Mouse (Mus musculus) CH12.LX (cell line): ENCODE results near the gene Stn1. TPM values are rescaled to one million over a fixed set of nuclear protein-coding genes. Genes with fewer than 3 reads are reported as not detected.
A peak's percentile ranks its signal among the peaks of the same experiment; 100 is the strongest.

Source experiments
- DNase-seq: peaks from one replicate; pipeline ENCODE4 v3.0.0-alpha.2; 2013; ENCODE audit errors: extremely low read depth
- H3K27ac ChIP-seq: 2 replicates; pipeline ENCODE4 v1.5.1; 2012; ENCODE audit warnings: low read depth, mild to moderate bottlenecking, control low read depth, moderate library complexity; ENCODE audit not compliant: insufficient read depth
- H3K27me3 ChIP-seq: replicated peaks from 2 replicates; pipeline ENCODE3; 2012; ENCODE audit warnings: inconsistent platforms
- H3K36me3 ChIP-seq, 2 experiments: replicated peaks in 1 of 2; 2 replicates each; pipeline versions ENCODE3 to v1.6.1; 2012; ENCODE audit warnings: inconsistent platforms in 1 of 2, low read length in 1 of 2, mild to moderate bottlenecking in 1 of 2, mixed read lengths in 1 of 2, moderate library complexity in 1 of 2; ENCODE audit not compliant: control insufficient read depth in 1 of 2, insufficient read depth in 1 of 2
- H3K4me1 ChIP-seq, 2 experiments: 2 replicates each; pipeline ENCODE4 v1.6.1; 2012; ENCODE audit warnings: inconsistent platforms in 1 of 2, moderate library complexity in 1 of 2; ENCODE audit not compliant: insufficient read depth in 2 of 2, control insufficient read depth in 1 of 2
- H3K4me2 ChIP-seq: 2 replicates; pipeline ENCODE4 v1.6.1; 2012; ENCODE audit warnings: low read depth, mild to moderate bottlenecking, control low read depth; ENCODE audit not compliant: poor library complexity, insufficient read depth, severe bottlenecking
- H3K4me3 ChIP-seq, 3 experiments: fragments of 150-350 bp in 1 of 3; sonication (generic) in 1 of 3; replicated peaks in 1 of 3; 2 replicates each; pipeline versions ENCODE3 to v1.5.1; 2011 to 2012; ENCODE audit warnings: low read depth in 2 of 3, low read length in 2 of 3, mild to moderate bottlenecking in 2 of 3, moderate library complexity in 2 of 3, control low read depth in 1 of 3, improper control_type of control experiment in 1 of 3, inconsistent platforms in 1 of 3, mixed read lengths in 1 of 3; ENCODE audit not compliant: poor library complexity in 1 of 3
- H3K79me2 ChIP-seq: replicated peaks from 2 replicates; pipeline ENCODE4 v1.6.1; 2012; ENCODE audit warnings: mild to moderate bottlenecking, moderate library complexity; ENCODE audit not compliant: control insufficient read depth, poor library complexity, insufficient read depth, severe bottlenecking; ENCODE audit errors: extremely low read depth
- H3K9ac ChIP-seq: 2 replicates; pipeline ENCODE4 v1.6.1; 2012; ENCODE audit warnings: low read depth, mild to moderate bottlenecking, control low read depth, moderate library complexity; ENCODE audit not compliant: insufficient read depth
- H3K9me3 ChIP-seq: replicated peaks from 2 replicates; pipeline ENCODE3; 2012; ENCODE audit warnings: low read length, inconsistent platforms, mixed read lengths
- E2F4 ChIP-seq: IDR thresholded peaks from 2 replicates; pipeline ENCODE4 v1.6.1; 2011; ENCODE audit warnings: low read depth, low read length, improper control_type of control experiment; ENCODE audit not compliant: insufficient replicate concordance
- ELF1 ChIP-seq: IDR thresholded peaks from 2 replicates; pipeline ENCODE4 v1.6.1; 2014; ENCODE audit warnings: low read depth, mild to moderate bottlenecking, inconsistent platforms, low read length, improper control_type of control experiment
- EP300 ChIP-seq: IDR thresholded peaks from 2 replicates; pipeline ENCODE4 v1.6.1; 2011; ENCODE audit warnings: low read length, improper control_type of control experiment
- ETS1 ChIP-seq: conservative IDR thresholded peaks from 2 replicates; pipeline ENCODE4 v1.6.1; 2012; ENCODE audit warnings: low read depth, mild to moderate bottlenecking, inconsistent platforms, low read length, improper control_type of control experiment, moderate library complexity
- HCFC1 ChIP-seq: IDR thresholded peaks from 2 replicates; pipeline ENCODE4 v1.6.1; 2012; ENCODE audit warnings: low read depth, mild to moderate bottlenecking, inconsistent platforms, low read length, improper control_type of control experiment
- IRF4 ChIP-seq: IDR thresholded peaks from 2 replicates; pipeline ENCODE4 v1.6.1; 2014; ENCODE audit warnings: low read depth, mild to moderate bottlenecking, inconsistent platforms, low read length, improper control_type of control experiment
- JUN ChIP-seq: IDR thresholded peaks from 2 replicates; pipeline ENCODE4 v1.6.1; 2011; ENCODE audit warnings: low read depth, mild to moderate bottlenecking, low read length, improper control_type of control experiment, moderate library complexity; ENCODE audit not compliant: insufficient read depth
- JUND ChIP-seq: conservative IDR thresholded peaks from 2 replicates; pipeline ENCODE4 v1.6.1; 2011; ENCODE audit warnings: low read depth, low read length, improper control_type of control experiment
- KAT2A ChIP-seq: IDR thresholded peaks from 2 replicates; pipeline ENCODE4 v1.6.1; 2012; ENCODE audit warnings: low read length, improper control_type of control experiment, inconsistent platforms; ENCODE audit not compliant: insufficient replicate concordance
- MEF2A ChIP-seq: IDR thresholded peaks from 2 replicates; pipeline ENCODE4 v1.6.1; 2014; ENCODE audit warnings: low read depth, mild to moderate bottlenecking, inconsistent platforms, low read length, improper control_type of control experiment, borderline replicate concordance
- MXI1 ChIP-seq: IDR thresholded peaks from 2 replicates; pipeline ENCODE4 v1.6.1; 2011; ENCODE audit warnings: mild to moderate bottlenecking, low read depth, low read length, improper control_type of control experiment
- MYC ChIP-seq: IDR thresholded peaks from 2 replicates; pipeline ENCODE4 v1.6.1; 2011; ENCODE audit warnings: low read depth, mild to moderate bottlenecking, improper control_type of control experiment, low read length
- NELFE ChIP-seq: IDR thresholded peaks from 2 replicates; pipeline ENCODE4 v1.6.1; 2011; ENCODE audit warnings: low read depth, low read length, improper control_type of control experiment
- POLR2A ChIP-seq: IDR thresholded peaks from 2 replicates; pipeline ENCODE4 v1.6.1; 2011; ENCODE audit warnings: low read depth, mild to moderate bottlenecking, improper control_type of control experiment, low read length
- POLR2AphosphoS2 ChIP-seq: IDR thresholded peaks from 2 replicates; pipeline ENCODE4 v1.6.1; 2011; ENCODE audit warnings: low read depth, low read length, improper control_type of control experiment
- RCOR1 ChIP-seq: conservative IDR thresholded peaks from 2 replicates; pipeline ENCODE4 v1.6.1; 2012; ENCODE audit warnings: low read depth, mild to moderate bottlenecking, inconsistent platforms, low read length, improper control_type of control experiment
- SIN3A ChIP-seq: IDR thresholded peaks from 2 replicates; pipeline ENCODE4 v1.6.1; 2012; ENCODE audit warnings: low read length, improper control_type of control experiment, inconsistent platforms
- TBP ChIP-seq: conservative IDR thresholded peaks from 2 replicates; pipeline ENCODE4 v1.6.1; 2011; ENCODE audit warnings: low read depth, low read length, improper control_type of control experiment
- TCF12 ChIP-seq: IDR thresholded peaks from 2 replicates; pipeline ENCODE4 v1.6.1; 2014; ENCODE audit warnings: low read depth, mild to moderate bottlenecking, inconsistent platforms, low read length, improper control_type of control experiment
- USF1 ChIP-seq: IDR thresholded peaks from 2 replicates; pipeline ENCODE4 v1.6.1; 2014; ENCODE audit warnings: low read depth, mild to moderate bottlenecking, inconsistent platforms, low read length, improper control_type of control experiment
- ZC3H11A ChIP-seq: IDR thresholded peaks from 2 replicates; pipeline ENCODE4 v1.6.1; 2012; ENCODE audit warnings: low read depth, mild to moderate bottlenecking, inconsistent platforms, low read length, improper control_type of control experiment
- ZNF384 ChIP-seq: IDR thresholded peaks from 2 replicates; pipeline ENCODE4 v1.6.1; 2012; ENCODE audit warnings: low read depth, low read length, improper control_type of control experiment, inconsistent platforms
- dilution Hi-C: fragments of 300-500 bp; cut with MboI; formaldehyde crosslinking; loops from 2 replicates; pipeline ENCODE4 v1.14.3; 2020; ENCODE audit warnings: low sequenced_read_pairs; ENCODE audit not compliant: extremely low pct_unique_long_range_greater_than_20kb, extremely low pct_ligation_motif_present
- in situ Hi-C: fragments of 300-500 bp; cut with MboI; formaldehyde crosslinking; loops from 3 replicates; pipeline ENCODE4 v1.14.3; 2019; ENCODE audit warnings: low sequenced_read_pairs, low pct_ligation_motif_present, low pct_unique_long_range_greater_than_20kb, mixed read lengths
- polyA plus RNA-seq: library from polyadenylated mRNA; unstranded; fragments of >175 nt; gene quantifications from 2 replicates; pipeline ENCODE4 v1.2.1, GENCODE M21; 2012; ENCODE audit warnings: low read depth; ENCODE audit not compliant: insufficient read length
- total RNA-seq, 2 experiments: library from RNA; depleted of rRNA; stranded (reverse); fragments of 300-350 nt in 1 of 2; fragments of >200 nt in 1 of 2; gene quantifications; 2 replicates each; pipeline ENCODE4 v1.2.3; 2012 to 2014

Gene Stn1
- total and polyA plus RNA-seq, 3 experiments = 18.3 to 35.7 (median 25.3) TPM

GRCm38 (mm10) chr19:47484110-47484509, 53.2 kb downstream of the Stn1 start:
- TF ChIP-seq KAT2A = no peak
- TF ChIP-seq TBP = no peak
- no peak for TF ChIP-seq MEF2A
- TF ChIP-seq JUN = no peak
- TF ChIP-seq MYC = no peak
- no peak for TF ChIP-seq HCFC1
- no peak for TF ChIP-seq IRF4
- no peak for TF ChIP-seq ETS1
- TF ChIP-seq NELFE = no peak
- H3K27ac ChIP-seq = no peak overlapping the region
- H3K27me3 ChIP-seq = no peaks in the 10 kb centered on the region
- H3K4me3 ChIP-seq = no peak overlapping the region
- no peak overlapping the region for H3K4me2 ChIP-seq
- peaks cover 9 to 22% of the 10 kb centered on the region in 2 experiments for H3K4me1 ChIP-seq
- H3K79me2 ChIP-seq = no peaks in the 10 kb centered on the region
- dilution Hi-C loops = no loop called here
- peaks cover 6% of the 10 kb centered on the region for H3K9me3 ChIP-seq
- no peaks in the 10 kb centered on the region for H3K36me3 ChIP-seq
- DNase-seq = no peak
- H3K9ac ChIP-seq = no peak overlapping the region
- in situ Hi-C loops = no loop called here

GRCm38 (mm10) chr19:47483346-47483745, 54.0 kb downstream of the Stn1 start:
- Histone ChIP-seq H3K4me2 (no peak overlapping the region), H3K4me1 (peaks cover 9 to 22% of the 10 kb centered on the region in 2 experiments), H3K9ac (no peak overlapping the region), H3K27ac (no peak overlapping the region), H3K36me3 (no peaks in the 10 kb centered on the region), H3K79me2 (no peaks in the 10 kb centered on the region), H3K27me3 (no peaks in the 10 kb centered on the region), H3K9me3 (peaks cover 6% of the 10 kb centered on the region), H3K4me3 (no peak overlapping the region)
- dilution Hi-C loops (no loop called here), in situ Hi-C loops (no loop called here)
- TF ChIP-seq SIN3A (no peak), ZNF384 (peak; percentile 34; the same call in 1 of the 2 replicates), TCF12 (no peak)
- no peak for DNase-seq

- no peak for TF ChIP-seq KAT2A
- no peak for TF ChIP-seq NELFE
- no peak for TF ChIP-seq MYC
- TF ChIP-seq TBP = no peak
- TF ChIP-seq POLR2AphosphoS2 = no peak
- TF ChIP-seq POLR2A = no peak
- TF ChIP-seq JUND = no peak
- TF ChIP-seq TCF12 = no peak
- TF ChIP-seq ZC3H11A = no peak
- TF ChIP-seq EP300 = no peak
- no peak for TF ChIP-seq E2F4
- TF ChIP-seq RCOR1 = no peak
- TF ChIP-seq USF1 = no peak
- TF ChIP-seq ELF1 = no peak
- no peak for TF ChIP-seq MXI1
- dilution Hi-C loops = no loop called here
- H3K4me3 ChIP-seq = no peak overlapping the region
These were observed 63.9 kb downstream of the Stn1 start for GRCm38 (mm10) chr19:47473453-47473852.

More at GRCm38 (mm10) chr19:47473453-47473852, 63.9 kb downstream of the Stn1 start:
- Histone ChIP-seq H3K4me1 (peaks cover 2 to 4% of the 10 kb centered on the region in 2 experiments; a peak in 2 of 4 replicates), H3K79me2 (no peaks in the 10 kb centered on the region; the same call in 1 of the 2 replicates), H3K9me3 (peaks cover 2% of the 10 kb centered on the region), H3K27me3 (no peaks in the 10 kb centered on the region), H3K27ac (no peak overlapping the region), H3K9ac (no peak overlapping the region), H3K36me3 (no peaks in the 10 kb centered on the region), H3K4me2 (no peak overlapping the region)
- no peak for DNase-seq
- in situ Hi-C loops = no loop called here
